Mouse (Mus musculus): ENCODE data around the gene Inhba.

- TF ChIP-seq POLR2A (IDR thresholded peaks at IDR 0.05; ENCODE audit: low read depth, low read length) (no peak), CTCF (IDR thresholded peaks at IDR 0.05; ENCODE audit: extremely low read depth, insufficient read length, insufficient replicate concordance, low read depth, low read length) (no peak)
These were observed 16.3 kb upstream of the Inhba start for GRCm38 (mm10) chr13:15995314-15995713.
